Mouse (Mus musculus) mouse embryonic stem cell (cell line): Measurements from ENCODE around the gene Actr2.
"Not testable (repeated sequence)": the region's sequence is repeated elsewhere in the genome, so short reads cannot be mapped to it uniquely, and the experiment has no call there.

ENCODE experiments used
- in situ Hi-C, 2 experiments: fragments of 300-500 bp; cut with MboI; formaldehyde crosslinking; loops; 1 replicate in 1 of 2; 3 replicates in 1 of 2; pipeline ENCODE4 v1.14.3; 2019 to 2020; ENCODE audit warnings: low sequenced_read_pairs in 2 of 2, low pct_unique_long_range_greater_than_20kb in 1 of 2, mixed read lengths in 1 of 2; ENCODE audit not compliant: unreplicated experiment in 1 of 2

Gene Actr2

DNA sequence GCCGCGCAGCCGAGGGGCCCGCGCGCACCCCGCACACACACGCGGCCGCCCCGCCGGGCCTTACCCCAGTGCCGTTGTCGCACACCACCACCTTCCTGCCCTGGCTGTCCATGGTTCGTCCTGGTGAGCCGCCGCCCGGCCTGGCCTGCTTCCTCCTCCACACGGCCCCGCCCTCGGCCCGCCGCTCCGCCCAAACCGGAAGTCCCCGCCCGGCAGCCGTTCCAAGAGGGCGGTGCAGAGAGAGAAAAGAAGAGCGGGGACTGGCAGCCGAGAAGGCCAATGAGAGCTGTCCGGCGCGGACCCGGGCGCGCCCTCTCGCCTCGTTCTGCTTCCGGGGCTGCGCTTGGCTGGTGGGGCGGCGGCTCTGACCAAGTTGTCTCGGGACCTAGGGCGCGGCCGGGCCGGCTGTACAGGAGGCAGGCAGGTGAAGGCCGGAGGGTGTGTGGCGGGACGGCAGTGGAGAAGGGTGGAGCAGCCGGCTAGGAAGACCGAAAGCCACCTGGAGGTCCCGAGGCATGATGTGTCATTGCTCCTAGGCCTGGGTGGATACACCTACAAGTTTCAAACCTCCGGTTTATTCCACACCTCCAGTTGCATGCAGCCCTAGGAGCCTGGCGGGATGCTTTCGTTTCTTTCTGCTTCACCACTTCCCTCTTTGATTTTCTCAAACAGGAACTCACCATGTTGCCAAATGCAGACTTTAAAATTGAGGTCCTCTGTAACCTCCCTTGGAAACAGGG is at the start of gene Actr2:
Gene Actr2, minus strand, starts transcription at position 173 of the 740 bp plus-strand sequence.
- in situ Hi-C loops: no loop called here

DNA sequence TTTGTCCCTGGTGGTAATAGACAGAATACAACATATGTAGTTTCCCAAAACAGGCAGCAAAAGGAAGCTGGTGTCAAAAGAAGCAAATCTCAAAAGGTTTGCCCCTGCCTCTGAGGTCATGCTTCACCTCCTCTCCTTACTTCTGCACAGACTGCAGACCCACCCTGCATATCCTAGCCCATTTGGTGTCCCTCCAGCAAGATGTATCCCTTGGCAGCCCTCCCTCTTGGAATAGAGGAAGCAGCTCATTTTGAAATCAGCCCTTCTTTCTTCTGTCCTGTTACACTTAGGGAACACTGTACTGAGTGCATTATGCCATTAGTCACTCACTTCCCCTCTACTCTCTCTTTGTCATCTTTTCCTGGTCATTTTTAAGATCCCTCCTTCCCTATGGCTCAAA is 46.2 kb upstream of the Actr2 start:
- in situ Hi-C loops: no loop called here

DNA sequence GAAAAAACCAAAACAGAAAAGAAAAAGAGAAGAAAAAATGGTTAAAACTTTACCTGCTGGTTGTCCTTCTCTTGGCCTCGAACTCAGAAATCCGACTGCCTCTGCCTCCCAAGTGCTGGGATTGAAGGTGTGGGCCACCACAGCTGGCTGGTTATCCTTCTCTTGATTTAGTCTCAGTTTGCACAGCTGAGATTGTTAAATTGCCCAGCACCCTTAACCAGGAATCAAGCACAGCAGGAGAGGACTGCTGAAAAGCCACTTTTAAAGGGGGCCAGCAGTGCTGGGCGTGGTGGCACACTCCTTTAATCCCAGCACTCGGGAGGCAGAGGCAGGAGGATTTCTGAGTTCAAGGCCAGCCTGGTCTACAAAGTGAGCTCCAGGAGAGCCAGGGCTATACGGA is 40.8 kb upstream of the Actr2 start:
- in situ Hi-C loops: not testable (repeated sequence)

GRCm38 (mm10) chr11:20152107-20152901 is 39.6 kb upstream of the Actr2 start:
- in situ Hi-C loops: no loop called here

GRCm38 (mm10) chr11:20151290-20151689 is 38.6 kb upstream of the Actr2 start:
- in situ Hi-C loops: no loop called here

GRCm38 (mm10) chr11:20149936-20150335 is 37.2 kb upstream of the Actr2 start:
- in situ Hi-C loops: loop anchor here (10.0 to 25.0 kb wide), 4 partner anchors 65 to 262 kb away; no protein-coding TSS in a partner anchor

- in situ Hi-C loops: loop anchor here (10.0 to 25.0 kb wide), 4 partner anchors 69 to 267 kb away; no protein-coding TSS in a partner anchor
Observed at GRCm38 (mm10) chr11:20145383-20145782, 32.7 kb upstream of the Actr2 start.

- in situ Hi-C loops: loop anchor here (10.0 to 25.0 kb wide), 4 partner anchors 70 to 268 kb away; no protein-coding TSS in a partner anchor
Observed at GRCm38 (mm10) chr11:20144536-20145263, 32.0 kb upstream of the Actr2 start.

DNA sequence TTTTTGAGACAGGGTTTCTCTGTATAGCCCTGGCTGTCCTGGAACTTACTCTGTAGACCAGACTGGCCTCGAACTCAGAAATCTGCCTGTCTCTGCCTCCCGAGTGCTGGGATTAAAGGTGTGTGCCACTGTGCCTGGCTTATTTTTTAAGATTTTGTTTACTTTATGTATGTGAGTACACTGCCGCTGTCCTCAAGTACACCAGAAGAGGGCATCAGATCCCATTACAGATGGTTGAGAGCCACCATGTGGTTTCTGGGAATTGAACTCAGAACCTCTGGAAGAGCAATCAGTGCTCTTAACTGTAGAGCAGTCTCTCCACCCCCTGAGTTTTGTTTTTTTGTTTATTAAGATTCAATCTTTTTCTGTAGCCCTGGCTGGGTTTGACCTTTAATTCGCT is 31.0 kb upstream of the Actr2 start:
- in situ Hi-C loops: loop anchor here (10.0 to 25.0 kb wide), 4 partner anchors 71 to 269 kb away; no protein-coding TSS in a partner anchor

GRCm38 (mm10) chr11:20142516-20142915 is 29.8 kb upstream of the Actr2 start:
- in situ Hi-C loops: loop anchor here (10.0 to 25.0 kb wide), 4 partner anchors 72 to 270 kb away; no protein-coding TSS in a partner anchor

GRCm38 (mm10) chr11:20140286-20140685 is 27.6 kb upstream of the Actr2 start:
- in situ Hi-C loops: loop anchor here (10.0 to 25.0 kb wide), 4 partner anchors 75 to 272 kb away; no protein-coding TSS in a partner anchor

GRCm38 (mm10) chr11:20139711-20140110 is 27.0 kb upstream of the Actr2 start:
- in situ Hi-C loops: loop anchor here (10.0 to 25.0 kb wide), 5 partner anchors 75 to 273 kb away; partner anchors contain the start of gene Cep68 (in 1 of the 2)

- in situ Hi-C loops: loop anchor here (10.0 to 25.0 kb wide), 2 partner anchors 106 to 274 kb away; partner anchors contain the start of gene Cep68 (in 1 of the 2)
Observed at GRCm38 (mm10) chr11:20138498-20139208, 25.9 kb upstream of the Actr2 start.

DNA sequence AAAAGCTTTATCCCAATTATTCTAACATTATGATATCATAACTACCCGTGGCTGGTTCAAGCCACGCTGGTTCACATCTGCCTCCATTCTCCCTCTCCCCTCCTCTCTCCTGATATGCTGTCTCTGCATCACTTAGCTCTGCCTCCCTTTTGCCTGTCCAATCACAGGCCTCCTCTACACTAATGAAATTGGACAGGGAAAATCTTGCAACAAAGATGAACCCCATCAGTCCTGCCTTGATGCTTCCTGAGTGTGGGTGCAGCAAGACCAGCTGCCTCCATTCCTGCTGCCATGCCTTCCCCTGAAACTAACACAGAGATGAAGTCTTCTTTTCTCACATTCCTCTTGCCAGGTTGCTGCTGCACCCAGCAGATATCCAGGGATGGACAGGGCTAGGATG is 25.2 kb upstream of the Actr2 start:
- in situ Hi-C loops: loop anchor here (10.0 to 25.0 kb wide), 2 partner anchors 107 to 274 kb away; partner anchors contain the start of gene Cep68 (in 1 of the 2)

DNA sequence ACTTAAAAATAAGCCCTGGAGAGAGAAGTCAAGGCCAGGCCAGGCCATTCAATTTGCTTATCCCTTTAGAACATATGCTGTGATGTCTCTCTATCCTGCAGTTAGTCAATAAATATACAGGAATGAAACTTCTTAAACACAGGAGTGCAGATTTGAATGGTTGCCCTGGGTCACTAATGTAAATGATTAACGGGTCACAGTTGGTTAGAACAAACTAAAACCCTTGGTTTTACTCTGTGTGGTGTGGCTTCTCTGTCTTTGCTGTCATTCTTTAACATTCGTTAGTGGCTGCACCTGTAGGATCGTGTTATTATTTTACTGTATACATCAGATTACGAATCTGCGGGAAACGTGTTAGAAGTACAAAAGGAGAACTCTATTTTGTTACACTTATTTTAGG is 23.6 kb upstream of the Actr2 start:
- in situ Hi-C loops: loop anchor here (10.0 to 25.0 kb wide), 2 partner anchors 108 to 276 kb away; partner anchors contain the start of gene Cep68 (in 1 of the 2)

DNA sequence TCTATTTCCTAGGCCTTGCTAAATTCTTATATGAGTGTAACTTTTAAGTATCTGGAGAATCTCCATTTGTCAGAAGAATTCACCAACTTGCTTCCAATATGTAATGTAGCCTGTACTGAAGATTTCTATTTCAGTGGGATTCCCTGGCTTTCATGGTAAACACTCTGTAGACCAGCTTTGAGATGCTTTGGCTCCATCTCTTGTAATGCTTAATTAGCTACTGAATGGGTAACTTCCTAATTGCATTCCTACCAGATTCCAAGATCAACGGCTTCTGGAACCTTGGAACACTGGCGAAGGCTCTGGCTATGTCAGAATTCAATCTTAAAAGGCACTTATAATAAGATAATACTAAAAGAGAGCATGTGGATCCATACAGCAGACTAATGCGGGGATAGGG is 22.2 kb upstream of the Actr2 start:
- in situ Hi-C loops: loop anchor here (10.0 to 25.0 kb wide), 2 partner anchors 110 to 277 kb away; partner anchors contain the start of gene Cep68 (in 1 of the 2)

- in situ Hi-C loops: loop anchor here (10.0 to 25.0 kb wide), 2 partner anchors 111 to 279 kb away; partner anchors contain the start of gene Cep68 (in 1 of the 2)
Observed at GRCm38 (mm10) chr11:20133721-20134120, 21.0 kb upstream of the Actr2 start.
